Mouse (Mus musculus) ES-Bruce4 (cell line): ENCODE measurements at regions not wholly inside any gene's neighbourhood (a gene's known extent, or its start where the extent isn't known, plus 50 kb on each side); places are given as distances from the start of the nearest gene placed in this dataset.

Experiments
- CTCF ChIP-seq: IDR thresholded peaks from one replicate; pipeline ENCODE4 v1.8.1; 2011; ENCODE audit warnings: low read depth, low read length
- EP300 ChIP-seq: IDR thresholded peaks from 2 replicates; pipeline ENCODE4 v1.6.1; 2011; ENCODE audit warnings: low read depth, low read length; ENCODE audit not compliant: insufficient read depth
- POLR2A ChIP-seq: IDR thresholded peaks from one replicate; pipeline ENCODE4 v1.8.1; 2011; ENCODE audit warnings: low read length; ENCODE audit not compliant: insufficient read depth

DNA sequence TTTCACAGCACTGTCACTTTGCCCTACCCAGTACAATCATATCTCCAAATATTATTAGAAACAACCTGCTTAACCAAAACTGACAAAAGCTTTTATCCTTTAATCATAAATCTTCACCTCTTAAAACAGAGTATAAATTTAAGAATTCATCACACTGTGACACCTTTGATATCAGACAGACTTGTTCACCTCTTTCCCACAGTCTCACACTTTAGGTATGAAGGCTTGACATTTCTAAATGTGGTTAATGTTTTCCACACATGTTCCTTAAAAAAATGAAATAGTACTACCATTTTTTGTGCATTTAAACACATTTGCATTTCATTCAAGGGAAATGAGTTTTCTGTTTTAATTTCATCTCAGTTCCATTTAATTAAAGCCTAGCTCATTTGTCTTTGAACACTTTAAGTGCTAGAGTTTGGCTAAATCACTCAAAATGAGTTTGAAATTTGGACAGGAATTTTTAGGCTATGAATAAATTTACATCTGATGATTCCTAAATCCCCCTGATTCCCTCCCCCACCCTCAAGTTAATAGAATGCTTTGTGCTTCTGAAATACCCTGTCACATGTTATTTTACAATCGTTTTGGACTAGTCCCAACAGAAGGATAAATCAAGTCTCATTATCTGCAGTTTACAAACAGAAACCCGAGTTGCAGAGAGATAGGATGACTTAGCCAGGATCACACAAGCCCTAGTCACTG is 127.9 kb downstream of the AI593442 start:
- TF ChIP-seq POLR2A (no peak), CTCF (no peak), EP300 (no peak)
